Mouse (Mus musculus): ENCODE measurements at regions not wholly inside any gene's neighbourhood (a gene's known extent, or its start where the extent isn't known, plus 50 kb on each side); places are given as distances from the start of the nearest gene placed in this dataset.

- TF ChIP-seq CTCF (conservative IDR thresholded peaks at IDR 0.05; ENCODE audit: insufficient read depth, insufficient read length, low read depth, low read length) (no peak), POLR2A (IDR thresholded peaks at IDR 0.05; ENCODE audit: low read depth, low read length) (no peak)
Observed at GRCm38 (mm10) chr13:72938156-72938874, 309.7 kb downstream of the Irx2 start.
